Mouse (Mus musculus): ENCODE results near the gene Pnpla1.
"Not testable (repeated sequence)": the region's sequence is repeated elsewhere in the genome, so short reads cannot be mapped to it uniquely, and the experiment has no call there.

Pnpla1 gene

GRCm38 (mm10) chr17:28858205-28858604, at the start of gene Pnpla1:
Pnpla1 (plus strand) TSS chr17:28858411.
- DNase-seq (ENCODE audit: low spot score), result no peak

DNA sequence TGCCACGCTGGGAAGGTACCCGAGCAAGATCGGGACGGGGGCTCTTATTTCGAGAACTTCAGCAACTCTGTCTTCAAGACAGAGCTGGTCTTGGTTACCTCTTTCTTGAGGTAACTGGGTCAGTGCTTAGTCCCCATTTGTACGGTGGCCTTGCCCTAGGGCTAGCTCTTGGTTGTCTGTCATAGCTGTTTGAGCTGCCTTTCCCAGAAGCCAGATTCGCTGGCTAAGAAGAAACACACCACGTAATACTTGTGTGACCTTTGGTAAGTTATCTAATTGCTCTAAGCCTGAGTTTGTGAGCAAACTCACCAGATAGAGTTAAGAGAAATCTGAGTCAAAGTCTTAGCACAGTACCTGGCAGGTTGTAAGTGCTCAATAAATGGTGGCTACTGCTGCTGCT, 49.5 kb upstream of the Pnpla1 start:
- DNase-seq (ENCODE audit: low spot score), result peak; percentile 47

- peak; percentile 60 for DNase-seq (ENCODE audit: low spot score)
Measured at GRCm38 (mm10) chr17:28809175-28809831, 48.9 kb upstream of the Pnpla1 start.

- DNase-seq (ENCODE audit: low spot score), result peak; percentile 84
Measured at GRCm38 (mm10) chr17:28812345-28812744, 45.9 kb upstream of the Pnpla1 start.

GRCm38 (mm10) chr17:28814529-28815097, 43.6 kb upstream of the Pnpla1 start:
- DNase-seq (ENCODE audit: low spot score), result no peak

DNA sequence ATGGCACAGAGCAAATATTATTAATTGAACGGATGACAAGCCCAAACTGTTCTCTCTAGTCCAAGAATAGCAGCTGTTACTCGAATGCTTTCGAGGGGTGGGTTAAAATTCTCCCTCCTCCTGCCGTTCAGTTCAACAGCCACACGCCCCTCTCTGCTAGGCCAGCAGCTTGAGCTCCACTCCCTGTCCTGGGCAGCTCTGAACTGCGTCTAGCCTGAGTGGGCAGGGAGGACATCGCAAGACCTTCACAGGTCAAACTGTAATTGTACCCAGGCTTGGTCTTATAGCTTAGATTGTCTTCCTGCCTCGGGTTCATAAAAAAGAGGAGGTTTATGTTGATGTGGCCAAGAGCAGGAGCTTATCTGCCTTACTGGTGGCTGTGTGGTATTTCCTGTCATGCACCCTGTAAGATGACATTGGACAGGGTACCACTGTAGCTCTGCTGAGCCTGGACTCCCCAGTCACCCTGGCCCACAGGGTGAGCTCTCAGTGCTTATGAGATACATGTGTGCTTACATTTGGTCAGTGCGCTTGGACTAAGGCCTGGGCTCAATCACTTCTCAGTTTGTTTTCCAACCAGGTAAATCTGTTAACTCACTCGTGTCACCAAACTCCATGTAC, 42.7 kb upstream of the Pnpla1 start:
- DNase-seq (ENCODE audit: low spot score), result no peak

- DNase-seq (ENCODE audit: low spot score), result not testable (repeated sequence)
Measured at GRCm38 (mm10) chr17:28816326-28816725, 41.9 kb upstream of the Pnpla1 start.

- DNase-seq (ENCODE audit: low spot score), result no peak
Measured at GRCm38 (mm10) chr17:28816875-28817811, 41.1 kb upstream of the Pnpla1 start.

- no peak for DNase-seq (ENCODE audit: low spot score)
Measured at GRCm38 (mm10) chr17:28820189-28820588, 38.0 kb upstream of the Pnpla1 start.

DNA sequence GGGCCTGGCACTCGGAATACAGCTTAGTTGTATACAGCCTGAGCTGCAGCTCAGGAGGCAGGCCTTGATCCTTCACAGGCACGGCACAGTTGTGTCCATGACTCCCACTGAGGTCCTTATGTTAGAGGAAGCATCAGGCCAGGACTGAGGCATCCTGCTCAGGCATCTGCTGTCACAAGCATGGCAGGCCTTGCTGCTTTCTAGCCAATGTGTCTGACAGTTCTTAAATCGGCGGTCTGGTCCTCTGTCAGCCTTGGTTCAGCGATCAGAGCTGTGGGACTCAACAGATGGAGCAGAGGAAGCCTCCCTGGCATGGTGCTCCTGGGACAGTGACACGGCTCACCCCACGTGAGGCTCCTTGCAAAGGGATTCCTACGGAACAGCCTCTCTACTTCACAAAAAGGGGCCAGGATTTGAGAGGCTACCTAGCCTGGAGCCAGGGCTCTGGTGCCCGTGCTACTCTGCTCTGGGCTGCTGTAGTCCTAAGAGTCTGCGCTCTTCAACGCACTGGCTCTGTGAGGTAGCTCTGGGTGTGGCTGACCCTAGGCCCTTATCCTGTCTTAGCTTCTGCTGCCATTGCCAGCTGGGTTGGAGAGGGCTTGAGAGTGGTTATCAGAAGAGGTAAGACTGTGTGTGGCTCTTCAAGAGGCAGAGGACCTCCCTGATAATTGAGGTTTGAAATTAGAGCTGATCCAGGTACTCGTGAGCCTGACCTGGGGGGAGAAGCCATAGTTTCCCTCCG, 35.0 kb upstream of the Pnpla1 start:
- no peak for DNase-seq (ENCODE audit: low spot score)

DNA sequence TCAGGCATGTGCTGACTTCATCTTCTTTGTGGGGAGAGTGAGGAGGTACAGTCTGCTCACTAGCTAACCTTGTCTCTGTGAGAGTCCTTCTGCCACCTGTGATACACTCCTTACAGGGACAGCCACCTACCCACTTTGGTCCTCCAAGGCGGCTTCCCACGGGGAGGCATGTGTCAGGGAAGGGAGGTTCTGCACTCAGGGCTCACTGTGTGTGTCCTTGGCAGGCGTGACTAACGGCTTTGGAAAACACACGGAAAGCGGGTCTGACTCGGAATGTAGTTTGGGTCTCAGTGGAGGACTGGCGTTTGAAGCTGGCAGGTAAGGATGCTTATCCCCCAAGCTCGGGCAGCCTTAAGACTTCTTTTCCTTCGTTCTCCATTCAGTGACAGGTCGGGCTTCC, 34.5 kb upstream of the Pnpla1 start:
- no peak for DNase-seq (ENCODE audit: low spot score)

DNA sequence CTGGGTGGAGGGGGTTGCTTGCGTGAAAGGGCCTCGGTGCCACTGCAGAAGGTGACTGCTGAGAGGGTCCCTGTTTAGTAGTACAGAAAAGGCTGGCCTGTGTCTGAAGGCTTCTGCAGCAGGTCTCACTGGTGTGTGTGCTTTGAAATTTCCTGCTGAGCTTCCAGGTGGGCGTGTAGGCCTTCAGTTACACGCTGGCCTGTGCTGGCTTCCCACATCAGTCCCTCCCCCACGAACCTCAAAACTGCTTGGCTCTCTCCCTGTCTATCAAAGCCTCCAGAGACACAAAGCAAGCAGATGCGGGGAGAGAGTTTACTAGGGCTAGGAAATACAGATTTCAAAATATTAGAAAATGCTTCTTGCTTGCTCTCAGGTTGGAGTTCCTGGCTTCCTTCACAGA, 33.3 kb upstream of the Pnpla1 start:
- DNase-seq (ENCODE audit: low spot score), result no peak

DNA sequence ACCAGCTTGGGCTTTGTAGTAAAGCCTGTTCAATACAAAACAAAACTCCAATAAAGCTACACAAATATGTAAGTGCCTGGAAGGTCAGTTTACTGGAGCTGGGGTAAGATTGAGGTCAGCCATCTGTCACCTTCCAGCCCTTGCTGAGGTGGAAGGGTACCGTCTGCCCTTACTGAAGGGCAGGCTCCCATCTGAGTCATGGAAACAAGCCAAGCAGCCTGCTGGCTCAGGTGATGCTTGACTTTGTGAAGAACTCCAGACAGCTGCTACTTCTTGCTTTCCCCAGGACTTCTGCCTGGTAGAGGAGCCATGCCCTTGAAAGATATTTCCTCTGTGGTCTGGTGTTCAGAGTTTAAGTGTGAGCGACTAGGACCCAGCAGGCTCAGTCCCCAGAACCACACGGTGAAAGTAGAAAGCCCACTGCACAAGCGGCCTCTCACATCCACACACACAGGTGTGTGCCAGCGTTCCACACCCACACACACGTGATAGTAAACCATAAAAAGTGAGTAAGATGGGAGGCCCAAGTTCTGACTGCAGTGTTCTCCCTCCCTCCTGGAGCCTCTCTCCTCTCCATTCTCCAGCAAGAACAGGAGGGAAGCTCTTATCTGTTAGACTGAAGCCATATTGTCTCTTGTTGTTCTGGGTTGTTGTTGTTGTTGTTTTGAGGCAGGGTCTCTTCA, 32.7 kb upstream of the Pnpla1 start:
- no peak for DNase-seq (ENCODE audit: low spot score)

- DNase-seq (ENCODE audit: low spot score), result no peak
Measured at GRCm38 (mm10) chr17:28827665-28828231, 30.5 kb upstream of the Pnpla1 start.

GRCm38 (mm10) chr17:28829120-28829519, 29.1 kb upstream of the Pnpla1 start:
- DNase-seq (ENCODE audit: low spot score), result peak; percentile 63

GRCm38 (mm10) chr17:28831065-28831464, 27.1 kb upstream of the Pnpla1 start:
- DNase-seq (ENCODE audit: low spot score), result no peak

DNA sequence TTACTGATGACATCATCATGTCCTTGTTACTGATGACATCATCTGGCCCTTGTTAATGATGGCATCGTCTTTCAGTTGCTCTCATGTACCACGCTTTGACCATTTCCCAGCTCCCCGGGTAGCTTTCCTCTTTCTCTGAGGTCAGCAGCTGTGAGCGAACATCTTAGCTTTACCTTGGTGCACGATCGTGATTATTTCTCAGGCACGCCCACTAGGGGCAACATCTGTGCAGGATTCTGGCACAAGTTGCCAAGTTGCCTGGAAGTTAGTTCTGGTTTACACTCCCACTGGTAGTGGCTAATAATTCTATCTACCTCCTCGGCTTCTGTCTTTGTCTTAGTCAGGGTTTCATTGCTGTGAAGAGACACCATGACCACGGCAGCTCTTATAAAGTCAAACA, 26.2 kb upstream of the Pnpla1 start:
- DNase-seq (ENCODE audit: low spot score), result no peak

- DNase-seq (ENCODE audit: low spot score), result no peak
Measured at GRCm38 (mm10) chr17:28832875-28833274, 25.3 kb upstream of the Pnpla1 start.

GRCm38 (mm10) chr17:28834676-28835075, 23.5 kb upstream of the Pnpla1 start:
- no peak for DNase-seq (ENCODE audit: low spot score)

DNA sequence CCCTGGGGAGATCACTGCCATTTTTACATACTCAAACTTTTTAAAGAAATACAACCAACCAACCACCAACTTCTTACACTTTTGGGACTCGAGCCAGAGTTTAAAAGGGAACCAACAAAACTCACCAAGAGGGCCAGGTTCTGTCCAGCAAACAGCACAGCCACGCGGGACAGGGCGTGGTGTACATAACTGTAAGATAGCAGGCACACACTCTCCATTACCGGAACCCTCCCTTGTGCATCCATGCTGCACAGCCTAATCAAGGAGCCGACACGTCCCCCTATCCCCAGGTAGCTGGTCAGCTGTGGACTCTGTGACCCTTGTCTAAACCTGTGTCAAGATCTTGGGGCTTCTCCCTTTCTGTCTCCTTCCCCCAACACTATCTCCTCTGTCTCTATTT, 20.4 kb upstream of the Pnpla1 start:
- DNase-seq (ENCODE audit: low spot score), result no peak

GRCm38 (mm10) chr17:28841947-28842346, 16.3 kb upstream of the Pnpla1 start:
- DNase-seq (ENCODE audit: low spot score), result not testable (repeated sequence)

Data from yolk sac, embryonic 10.5 days (tissue).